Mouse (Mus musculus) urinary bladder, postnatal 4 days (tissue): ENCODE measurements at regions not wholly inside any gene's neighbourhood (a gene's known extent, or its start where the extent isn't known, plus 50 kb on each side); places are given as distances from the start of the nearest gene placed in this dataset.

Experiments used
- DNase-seq, 2 experiments: peaks; one replicate each; pipeline ENCODE4 v3.0.0; 2021 to 2022; ENCODE audit warnings: low spot score in 2 of 2

DNA sequence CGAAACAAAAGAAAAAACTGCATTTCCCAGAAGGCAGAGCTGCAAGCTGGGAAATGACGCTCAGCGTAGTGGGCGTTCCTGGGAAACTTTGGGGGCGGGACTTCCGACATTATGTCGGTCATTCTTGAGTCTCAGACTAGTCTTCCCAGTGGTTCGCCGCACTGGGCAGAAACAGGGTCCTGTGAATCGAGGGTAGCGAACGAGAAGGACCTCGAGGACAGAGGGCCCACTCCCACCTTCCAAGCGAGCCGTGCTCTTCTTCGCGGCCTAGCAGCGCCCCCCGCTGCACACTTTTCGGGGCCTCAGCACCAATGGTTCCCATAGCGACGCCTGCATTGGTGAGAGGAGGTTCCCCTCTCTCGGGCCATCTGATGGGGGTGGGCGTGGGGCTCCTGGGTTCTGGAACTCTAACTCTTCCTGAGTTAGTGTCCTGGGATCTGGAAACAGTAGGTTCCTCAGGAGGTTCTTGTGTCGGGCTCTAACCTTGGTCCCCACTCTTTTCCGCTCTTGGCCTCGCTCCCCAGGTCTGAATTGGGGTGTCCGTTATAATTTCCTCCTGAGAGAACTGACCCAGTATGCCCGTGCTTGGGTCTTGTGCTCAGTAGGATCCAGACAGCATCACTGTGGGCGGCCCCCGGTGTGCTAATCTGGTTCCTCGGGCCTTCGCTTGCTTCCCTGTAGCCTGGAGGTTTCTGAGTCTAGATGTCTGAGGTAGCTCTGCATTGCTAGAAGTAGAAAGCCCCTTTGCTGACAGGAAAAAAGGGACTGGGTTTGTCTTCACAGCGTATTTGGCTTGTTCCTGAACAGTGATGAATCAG lies 52.8 kb upstream of the Gramd1a start:
- DNase-seq: peak; percentile 47 to 74

- no peak for DNase-seq
Measured at GRCm38 (mm10) chr7:31207563-31208236, 52.0 kb upstream of the Gramd1a start.
